Mouse (Mus musculus): ENCODE results near the gene Armcx1. TPM values are rescaled to one million over a fixed set of nuclear protein-coding genes. Genes with fewer than 3 reads are reported as not detected.

The Armcx1 gene
- polyA plus RNA-seq (2012; rRNA removed), result 65.0 and 73.3 TPM in 2 replicates

GRCm38 (mm10) chrX:134717752-134718308 is at the start of gene Armcx1:
Armcx1 (plus strand) TSS chrX:134717963.

GRCm38 (mm10) chrX:134686267-134686666 is 31.5 kb upstream of the Armcx1 start, which contains the start of gene Armcx4:
Armcx4 (plus strand) TSS chrX:134686519.

GRCm38 (mm10) chrX:134750764-134751592 is 33.2 kb downstream of the Armcx1 start, which contains the start of gene Armcx6:
Armcx6 (minus strand) TSS chrX:134751417.

GRCm38 (mm10) chrX:134756434-134757292 is 38.9 kb downstream of the Armcx1 start, which contains the start of gene Armcx3:
Armcx3 (plus strand) TSS chrX:134756595.

Other genes starting within 250 kb of the Armcx1 start
- 0.07 and 0.14 TPM in 2 replicates for gene Taf7l, start 241.5 kb upstream of the Armcx1 start, polyA plus RNA-seq (2012; rRNA removed)
- 18.5 and 23.3 TPM in 2 replicates for gene Timm8a1, start 176.1 kb upstream of the Armcx1 start, polyA plus RNA-seq (2012; rRNA removed)
- gene Btk, start 134.4 kb upstream of the Armcx1 start, polyA plus RNA-seq (2012; rRNA removed), result 2.8 and 3.7 TPM in 2 replicates
- 1,456 and 2,072 TPM in 2 replicates for gene Rpl36a, start 132.3 kb upstream of the Armcx1 start, polyA plus RNA-seq (2012; rRNA removed)
- gene Gla, start 116.8 kb upstream of the Armcx1 start, polyA plus RNA-seq (2012; rRNA removed), result 5.5 and 6.5 TPM in 2 replicates
- gene Hnrnph2, start 116.8 kb upstream of the Armcx1 start, polyA plus RNA-seq (2012; rRNA removed), result 123 and 138 TPM in 2 replicates
- 35.6 and 49.8 TPM in 2 replicates for gene Armcx4, start 31.4 kb upstream of the Armcx1 start, polyA plus RNA-seq (2012; rRNA removed)
- gene Armcx6, start 33.5 kb downstream of the Armcx1 start, polyA plus RNA-seq (2012; rRNA removed), result 27.3 and 30.3 TPM in 2 replicates
- gene Armcx3, start 38.6 kb downstream of the Armcx1 start, polyA plus RNA-seq (2012; rRNA removed), result 41.3 and 46.6 TPM in 2 replicates
- 77.6 and 90.4 TPM in 2 replicates for gene Armcx2, start 91.3 kb downstream of the Armcx1 start, polyA plus RNA-seq (2012; rRNA removed)
- 0.35 and 0.60 TPM in 2 replicates for gene Nxf2, start 246.8 kb downstream of the Armcx1 start, polyA plus RNA-seq (2012; rRNA removed)

All from central nervous system, embryonic 11.5 days (tissue).